Mouse (Mus musculus): ENCODE measurements around the gene Prune1. TPM values are rescaled to one million over a fixed set of nuclear protein-coding genes. Genes with fewer than 3 reads are reported as not detected.

The Prune1 gene
- polyA plus RNA-seq, 1 experiment from 2014 or later: 37.0 TPM

DNA sequence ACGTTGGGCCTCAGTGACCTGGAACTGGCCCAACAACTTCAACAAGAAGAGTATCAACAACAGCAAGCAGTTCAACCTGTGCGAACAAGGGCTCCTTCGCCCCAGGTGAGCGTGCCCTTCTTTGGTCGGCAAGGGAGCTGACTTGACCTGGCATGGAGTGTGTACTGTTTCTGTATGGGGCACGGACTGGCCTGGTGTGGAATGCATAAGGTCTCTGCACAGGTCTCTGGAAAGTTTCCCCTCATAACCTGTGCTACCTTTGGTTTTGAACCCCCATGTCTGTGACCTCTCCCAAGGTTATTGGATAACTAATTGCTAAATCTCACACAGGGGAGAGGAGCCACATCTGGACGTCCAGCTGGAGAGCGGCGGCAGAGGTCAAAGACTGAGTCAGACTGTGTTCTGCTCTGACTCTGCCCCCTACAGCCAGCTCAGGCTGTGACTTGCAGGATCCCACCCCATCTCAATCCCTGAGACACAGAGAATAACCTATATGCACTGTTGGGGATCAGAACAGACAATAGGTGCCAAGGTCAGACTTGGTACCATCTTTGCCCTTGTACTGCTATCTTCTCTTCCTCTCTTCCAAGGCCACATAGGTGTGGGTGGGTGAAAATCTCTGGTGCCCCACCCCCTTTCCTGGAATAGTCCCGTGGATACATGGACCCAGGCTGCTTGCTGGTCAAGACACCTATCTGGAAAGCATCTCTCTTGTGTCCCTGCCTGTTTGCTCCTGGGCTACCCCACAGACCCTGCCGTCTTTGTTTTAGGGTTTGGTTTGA, 13.6 kb upstream of the Prune1 start:
- Histone ChIP-seq H3K4me2 (replicated peaks) (no peak overlapping the region), H3K36me3 (peaks cover 60% of the 10 kb centered on the region), H3K4me1 (no peaks in the 10 kb centered on the region), H3K27me3 (no peaks in the 10 kb centered on the region), H3K4me3 (no peak overlapping the region), H3K9ac (no peak overlapping the region), H3K27ac (no peak overlapping the region), H3K9me3 (replicated peaks) (no peaks in the 10 kb centered on the region)
- 80% methylated on average over 11 of the region's 11 CpGs for WGBS
- no peak for ATAC-seq (ENCODE audit: low FRiP score)

DNA sequence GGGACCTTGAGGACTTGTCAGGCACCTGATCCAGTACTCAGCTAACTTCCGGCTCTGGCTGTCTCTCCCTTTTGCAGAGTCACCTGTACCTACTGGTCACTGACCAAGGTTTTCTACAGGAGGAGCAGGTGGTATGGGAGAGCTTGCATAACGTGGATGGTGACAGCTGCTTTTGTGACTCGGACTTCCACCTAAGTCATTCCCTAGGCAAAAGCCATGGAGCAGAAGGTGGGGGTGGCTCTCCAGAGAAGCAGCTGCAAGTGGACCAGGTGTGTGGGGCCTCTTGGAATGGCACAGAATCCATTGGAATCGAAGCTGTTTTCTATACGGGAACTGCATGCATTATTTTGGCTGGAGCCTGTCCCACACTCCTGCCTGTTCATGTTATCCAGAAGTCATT, 12.8 kb upstream of the Prune1 start:
- Histone ChIP-seq H3K4me2 (replicated peaks) (no peak overlapping the region), H3K4me3 (no peak overlapping the region), H3K27me3 (no peaks in the 10 kb centered on the region), H3K4me1 (no peaks in the 10 kb centered on the region), H3K36me3 (peaks cover 61% of the 10 kb centered on the region), H3K9me3 (replicated peaks) (no peaks in the 10 kb centered on the region), H3K9ac (no peak overlapping the region), H3K27ac (no peak overlapping the region)
- WGBS: 87% methylated on average over 5 of the region's 5 CpGs
- ATAC-seq (ENCODE audit: low FRiP score): no peak

DNA sequence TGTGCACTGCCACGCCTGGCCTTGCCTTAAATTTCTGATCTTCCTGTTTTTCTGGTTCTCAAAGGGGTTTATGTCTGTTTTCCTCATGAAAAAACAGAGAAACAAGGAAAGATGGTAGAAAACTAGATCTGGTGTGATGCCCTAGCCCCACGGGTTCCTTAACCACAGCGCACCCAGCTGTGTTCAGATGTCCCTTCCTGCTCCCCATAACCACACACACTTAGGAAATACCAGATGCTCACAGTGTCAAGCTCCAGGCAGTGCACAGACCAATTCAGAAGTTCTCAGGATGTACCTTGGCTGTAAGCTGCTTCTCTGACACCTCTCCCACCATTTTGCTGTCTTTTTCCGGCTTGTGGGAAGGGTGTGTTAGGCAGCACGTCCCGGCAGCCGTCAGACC, 12.4 kb upstream of the Prune1 start:
- no peaks in the 10 kb centered on the region for H3K9me3 ChIP-seq (replicated peaks)
- 92% methylated on average over 7 of the region's 7 CpGs for WGBS
- H3K27ac ChIP-seq: no peak overlapping the region
- H3K9ac ChIP-seq: no peak overlapping the region
- no peaks in the 10 kb centered on the region for H3K27me3 ChIP-seq
- H3K4me3 ChIP-seq: no peak overlapping the region
- H3K36me3 ChIP-seq: peaks cover 61% of the 10 kb centered on the region
- no peak for ATAC-seq (ENCODE audit: low FRiP score)
- H3K4me2 ChIP-seq (replicated peaks): no peak overlapping the region
- H3K4me1 ChIP-seq: no peaks in the 10 kb centered on the region

DNA sequence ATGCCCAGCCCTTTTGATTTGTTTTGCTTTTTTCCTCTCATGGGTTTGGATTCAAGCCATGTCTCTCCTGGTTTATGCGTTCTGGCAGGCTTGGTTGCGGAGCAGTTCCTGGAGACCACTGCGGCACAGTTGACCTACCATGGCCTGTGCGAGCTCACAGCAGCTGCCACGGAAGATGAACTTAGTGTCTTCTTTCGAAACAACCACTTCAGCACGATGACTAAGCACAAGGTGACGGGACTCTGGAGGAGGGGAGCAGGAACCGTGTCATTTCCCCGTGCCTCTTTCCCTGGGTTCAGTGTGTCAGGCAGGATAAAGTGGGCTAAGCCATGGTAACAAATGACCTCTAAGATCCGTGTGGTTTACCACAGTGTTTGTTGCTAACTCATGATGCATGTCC, 11.7 kb upstream of the Prune1 start:
- Histone ChIP-seq H3K36me3 (peaks cover 64% of the 10 kb centered on the region), H3K27me3 (no peaks in the 10 kb centered on the region), H3K4me2 (replicated peaks) (no peak overlapping the region)

DNA sequence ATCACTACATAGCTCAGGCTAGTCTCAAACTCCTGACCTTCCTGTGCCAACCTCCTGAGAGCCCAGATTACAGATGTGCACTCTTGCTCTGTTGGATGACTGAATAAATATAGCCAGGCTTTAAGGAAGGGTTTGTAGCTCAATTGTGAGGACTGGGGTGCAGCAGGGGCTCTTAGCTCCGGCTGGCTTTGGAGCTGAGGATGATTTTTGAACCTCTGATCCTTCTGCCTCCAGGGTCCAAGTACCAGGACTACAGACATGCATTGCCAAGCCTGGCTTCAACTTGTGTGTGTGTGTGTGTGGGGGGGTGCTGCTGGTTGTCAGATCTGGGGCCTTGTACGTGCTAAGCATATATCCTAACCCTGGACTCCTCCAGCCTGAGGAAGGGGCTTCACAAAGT, 11.0 kb upstream of the Prune1 start:
- H3K27ac ChIP-seq: no peak overlapping the region
- 91% methylated on average over 2 of the region's 2 CpGs for WGBS
- peaks cover 70% of the 10 kb centered on the region for H3K36me3 ChIP-seq

More for the DNA sequence above, 11.7 kb upstream of the Prune1 start:
- Histone ChIP-seq H3K9me3 (replicated peaks) (no peaks in the 10 kb centered on the region), H3K27ac (no peak overlapping the region), H3K4me1 (no peaks in the 10 kb centered on the region), H3K4me3 (no peak overlapping the region), H3K9ac (no peak overlapping the region)
- no peak for ATAC-seq (ENCODE audit: low FRiP score)
- 87% methylated on average over 11 of the region's 11 CpGs for WGBS

DNA sequence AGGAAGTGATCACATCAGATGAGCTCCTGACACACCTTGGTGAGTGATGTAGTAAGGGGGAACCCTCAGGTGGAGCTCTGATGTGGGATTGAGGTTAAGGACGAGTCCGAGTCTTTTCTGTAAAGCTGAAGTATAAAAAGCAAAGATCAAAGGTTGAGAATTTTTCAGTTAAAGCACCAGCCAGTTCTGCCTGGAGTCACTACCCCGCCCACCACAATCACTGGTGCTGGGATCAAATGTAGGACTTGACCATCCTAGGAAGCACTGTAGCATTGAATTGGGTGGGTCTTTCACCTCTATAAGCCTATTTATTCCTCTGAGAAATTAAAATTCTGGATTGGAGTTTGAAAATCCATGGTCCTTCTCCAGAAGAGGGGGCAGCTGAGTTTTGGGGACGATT, 9.2 kb upstream of the Prune1 start:
- WGBS: 87% methylated on average over 4 of the region's 4 CpGs
- Histone ChIP-seq H3K4me3 (no peak overlapping the region), H3K36me3 (peaks cover 68% of the 10 kb centered on the region), H3K9me3 (replicated peaks) (no peaks in the 10 kb centered on the region), H3K9ac (no peak overlapping the region), H3K4me2 (replicated peaks) (no peak overlapping the region), H3K4me1 (no peaks in the 10 kb centered on the region), H3K27ac (no peak overlapping the region), H3K27me3 (no peaks in the 10 kb centered on the region)
- no peak for ATAC-seq (ENCODE audit: low FRiP score)

More for the DNA sequence above, 11.0 kb upstream of the Prune1 start:
- H3K4me2 ChIP-seq (replicated peaks): no peak overlapping the region
- no peaks in the 10 kb centered on the region for H3K27me3 ChIP-seq
- no peak overlapping the region for H3K9ac ChIP-seq
- no peak for ATAC-seq (ENCODE audit: low FRiP score)
- H3K4me1 ChIP-seq: no peaks in the 10 kb centered on the region
- no peak overlapping the region for H3K4me3 ChIP-seq
- H3K9me3 ChIP-seq (replicated peaks): no peaks in the 10 kb centered on the region

DNA sequence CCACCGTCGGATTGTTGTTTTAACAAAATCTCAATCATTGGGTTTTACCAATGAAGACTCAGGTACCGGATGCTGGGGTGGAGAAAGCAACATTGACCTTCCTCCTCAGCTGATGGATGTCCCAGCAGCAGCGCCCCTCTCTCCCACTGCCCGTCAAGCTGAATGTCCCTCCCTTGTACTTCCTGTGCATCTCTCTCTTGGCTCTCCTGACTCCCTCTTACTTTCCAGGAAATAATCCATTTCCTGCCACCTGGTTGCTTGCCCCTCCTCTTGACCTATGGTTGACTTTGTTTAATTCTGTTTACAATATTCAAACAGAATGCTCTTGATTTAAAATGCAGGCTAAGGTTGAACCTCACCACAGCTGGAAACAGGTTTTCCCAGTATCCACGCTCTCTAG, 8.3 kb upstream of the Prune1 start:
- H3K4me2 ChIP-seq (replicated peaks): no peak overlapping the region
- no peaks in the 10 kb centered on the region for H3K9me3 ChIP-seq (replicated peaks)
- ATAC-seq (ENCODE audit: low FRiP score): no peak
- no peak overlapping the region for H3K4me3 ChIP-seq
- peaks cover 61% of the 10 kb centered on the region for H3K36me3 ChIP-seq
- WGBS: 81% methylated on average over 6 of the region's 6 CpGs
- H3K27me3 ChIP-seq: no peaks in the 10 kb centered on the region
- no peak overlapping the region for H3K27ac ChIP-seq
- H3K4me1 ChIP-seq: no peaks in the 10 kb centered on the region; the same call in 1 of the 2 replicates
- no peak overlapping the region for H3K9ac ChIP-seq

DNA sequence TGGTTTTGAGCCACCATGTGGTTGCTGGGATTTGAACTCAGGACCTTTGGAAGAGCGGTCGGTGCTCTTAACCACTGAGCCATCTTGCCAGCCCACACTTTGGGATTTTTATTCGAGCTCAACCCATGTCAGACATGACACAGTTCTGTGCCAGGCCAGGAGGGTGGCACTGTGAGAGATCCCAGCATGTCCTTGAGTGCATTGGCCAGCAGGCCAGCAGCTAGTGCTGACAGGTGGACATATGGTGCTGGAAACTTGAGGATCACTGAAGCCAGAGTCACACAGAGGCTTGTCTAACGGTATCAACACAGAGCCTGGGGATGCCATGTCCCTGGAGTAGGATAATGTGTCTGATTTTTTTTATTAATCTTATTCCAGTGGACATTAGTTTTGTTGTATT, 7.5 kb upstream of the Prune1 start:
- WGBS: 90% methylated on average over 4 of the region's 4 CpGs
- Histone ChIP-seq H3K4me2 (replicated peaks) (no peak overlapping the region), H3K27ac (no peak overlapping the region), H3K27me3 (no peaks in the 10 kb centered on the region), H3K9ac (no peak overlapping the region), H3K4me1 (peaks cover 6% of the 10 kb centered on the region), H3K4me3 (no peak overlapping the region), H3K36me3 (peaks cover 53% of the 10 kb centered on the region), H3K9me3 (replicated peaks) (no peaks in the 10 kb centered on the region)
- ATAC-seq (ENCODE audit: low FRiP score): no peak

DNA sequence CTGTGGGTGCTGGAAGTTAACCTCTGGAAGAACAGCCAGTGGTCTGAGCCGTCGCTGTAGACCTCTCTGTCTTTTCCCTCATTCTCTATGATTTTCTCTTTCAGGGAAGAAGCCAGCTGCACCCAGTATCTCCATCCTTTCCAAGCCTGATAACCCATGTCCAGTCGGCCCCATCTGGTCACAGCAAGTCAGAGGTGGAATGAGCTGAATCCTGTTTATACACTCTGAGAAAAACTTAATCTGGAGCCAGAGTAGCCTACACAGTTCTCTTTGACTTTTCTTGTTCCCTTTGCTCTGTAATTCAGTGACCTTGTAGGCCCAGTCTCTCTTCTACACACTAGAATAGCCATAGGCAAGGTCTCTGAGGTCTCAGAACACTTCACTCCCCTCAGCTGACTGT, 5.7 kb upstream of the Prune1 start:
- no peak for ATAC-seq (ENCODE audit: low FRiP score)
- H3K36me3 ChIP-seq: peaks cover 36% of the 10 kb centered on the region
- 88% methylated on average over 3 of the region's 3 CpGs for whole genome bisulfite sequencing
- H3K9ac ChIP-seq: no peak overlapping the region
- H3K27me3 ChIP-seq: no peaks in the 10 kb centered on the region
- no peak overlapping the region for H3K4me2 ChIP-seq (replicated peaks)
- H3K27ac ChIP-seq: no peak overlapping the region
- H3K9me3 ChIP-seq (replicated peaks): no peaks in the 10 kb centered on the region
- H3K4me1 ChIP-seq: peaks cover 17% of the 10 kb centered on the region
- H3K4me3 ChIP-seq: no peak overlapping the region

DNA sequence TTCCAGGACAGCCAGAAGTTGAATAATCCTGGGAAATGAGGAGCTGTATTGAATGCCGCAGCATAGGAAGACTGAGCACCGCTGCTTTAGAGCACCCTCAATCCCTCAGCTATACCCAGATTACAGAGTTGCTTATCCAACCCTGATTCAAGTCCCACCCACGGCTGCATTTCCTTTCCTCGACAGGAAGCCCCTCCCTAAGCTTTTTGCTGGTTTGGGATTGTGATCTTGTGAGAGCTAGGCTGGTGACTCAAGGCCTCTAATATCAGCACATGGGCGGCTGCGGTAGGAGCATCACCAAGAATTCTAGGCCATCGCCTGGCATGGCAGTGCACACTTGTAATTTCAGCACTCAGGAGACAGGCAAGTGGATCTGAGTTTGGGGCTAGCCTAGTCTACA, 4.6 kb upstream of the Prune1 start:
- Histone ChIP-seq H3K9ac (no peak overlapping the region), H3K4me2 (replicated peaks) (no peak overlapping the region), H3K27ac (no peak overlapping the region), H3K36me3 (peaks cover 27% of the 10 kb centered on the region), H3K4me3 (no peak overlapping the region), H3K27me3 (no peaks in the 10 kb centered on the region), H3K4me1 (peaks cover 17% of the 10 kb centered on the region), H3K9me3 (replicated peaks) (no peaks in the 10 kb centered on the region)
- WGBS: 85% methylated on average over 7 of the region's 7 CpGs
- ATAC-seq (ENCODE audit: low FRiP score): no peak

DNA sequence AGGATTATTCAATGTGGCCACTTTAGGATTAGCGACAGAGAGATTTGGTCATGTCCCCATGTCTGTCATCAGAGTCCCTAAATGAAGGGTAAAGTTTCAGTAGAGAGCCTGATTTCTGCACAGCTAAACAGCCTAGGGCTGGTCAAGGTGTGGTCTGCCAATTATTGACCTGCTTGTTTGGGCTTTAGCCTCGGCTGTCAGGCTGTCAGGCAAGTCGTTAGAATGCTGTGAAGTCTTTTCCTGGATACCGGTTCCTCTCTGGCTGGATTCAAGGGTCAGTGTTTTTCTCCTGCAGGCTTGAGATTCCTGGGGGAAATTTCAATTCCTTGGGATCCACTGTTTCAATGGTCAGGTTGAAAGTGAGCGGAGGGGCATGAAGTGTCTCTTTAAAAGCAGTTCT, 4.1 kb upstream of the Prune1 start:
- Histone ChIP-seq H3K27ac (no peak overlapping the region), H3K9ac (no peak overlapping the region), H3K27me3 (no peaks in the 10 kb centered on the region), H3K4me1 (peaks cover 18% of the 10 kb centered on the region), H3K9me3 (replicated peaks) (no peaks in the 10 kb centered on the region), H3K36me3 (peaks cover 22% of the 10 kb centered on the region), H3K4me3 (no peak overlapping the region), H3K4me2 (replicated peaks) (no peak overlapping the region)
- ATAC-seq (ENCODE audit: low FRiP score): no peak
- 81% methylated on average over 5 of the region's 5 CpGs for WGBS

DNA sequence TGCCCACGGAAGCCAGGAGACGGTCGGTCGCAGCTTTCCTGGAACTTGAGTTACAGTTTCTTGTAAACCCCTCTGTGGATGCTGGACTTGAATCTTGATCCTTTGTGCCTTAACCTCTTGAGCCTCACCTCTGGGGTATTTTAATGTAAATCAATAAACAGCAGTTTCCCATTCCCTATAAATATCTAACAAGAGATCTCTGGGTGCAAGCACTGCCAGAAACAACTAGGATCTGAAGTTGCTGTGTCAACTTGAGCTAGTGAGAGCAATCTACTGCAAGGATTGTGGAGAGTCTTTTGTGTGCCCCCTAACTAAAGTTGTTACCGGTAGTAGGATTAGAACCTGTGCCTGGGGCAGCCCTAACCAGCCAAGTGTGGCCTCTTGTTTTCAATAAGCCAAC, 3.5 kb upstream of the Prune1 start:
- Histone ChIP-seq H3K4me3 (no peak overlapping the region), H3K4me2 (replicated peaks) (no peak overlapping the region), H3K27me3 (no peaks in the 10 kb centered on the region), H3K4me1 (peaks cover 22% of the 10 kb centered on the region), H3K9me3 (replicated peaks) (no peaks in the 10 kb centered on the region), H3K27ac (no peak overlapping the region), H3K9ac (no peak overlapping the region), H3K36me3 (peaks cover 16% of the 10 kb centered on the region)
- no peak for ATAC-seq (ENCODE audit: low FRiP score)
- 96% methylated on average over 5 of the region's 5 CpGs for WGBS

Measured in hindbrain, embryonic 12.5 days (tissue).